Mouse (Mus musculus): ENCODE measurements around the gene Gpr156.
"Not testable (repeated sequence)": the region's sequence is repeated elsewhere in the genome, so short reads cannot be mapped to it uniquely, and the experiment has no call there.

The Gpr156 gene

GRCm38 (mm10) chr16:37956751-37957150 is 40.5 kb downstream of the Gpr156 start:
- in situ Hi-C loops (cut with MboI) = no loop called here

- in situ Hi-C loops (cut with MboI) = not testable (repeated sequence)
Measured at GRCm38 (mm10) chr16:37962696-37963095, 46.4 kb downstream of the Gpr156 start.

GRCm38 (mm10) chr16:37963331-37964281 is 47.3 kb downstream of the Gpr156 start:
- in situ Hi-C loops (cut with MboI) = no loop called here

GRCm38 (mm10) chr16:37964380-37965070 is 48.2 kb downstream of the Gpr156 start:
- in situ Hi-C loops (cut with MboI) = no loop called here

- in situ Hi-C loops (cut with MboI) = no loop called here
Measured at GRCm38 (mm10) chr16:37966871-37967270, 50.6 kb downstream of the Gpr156 start.

GRCm38 (mm10) chr16:37967415-37967814 is 51.1 kb downstream of the Gpr156 start:
- in situ Hi-C loops (cut with MboI) = no loop called here

- in situ Hi-C loops (cut with MboI) = no loop called here
Measured at GRCm38 (mm10) chr16:37971522-37971921, 55.2 kb downstream of the Gpr156 start.

- in situ Hi-C loops (cut with MboI) = no loop called here
Measured at GRCm38 (mm10) chr16:37972357-37972756, 56.1 kb downstream of the Gpr156 start.

- in situ Hi-C loops (cut with MboI) = not testable (repeated sequence)
Measured at GRCm38 (mm10) chr16:37973239-37973638, 56.9 kb downstream of the Gpr156 start.

GRCm38 (mm10) chr16:37973855-37974519 is 57.7 kb downstream of the Gpr156 start:
- in situ Hi-C loops (cut with MboI) = no loop called here

- in situ Hi-C loops (cut with MboI) = no loop called here
Measured at GRCm38 (mm10) chr16:37974520-37975340, 58.4 kb downstream of the Gpr156 start.

- in situ Hi-C loops (cut with MboI) = no loop called here
Measured at GRCm38 (mm10) chr16:37981907-37982306, 65.6 kb downstream of the Gpr156 start.

GRCm38 (mm10) chr16:37988211-37988865 is 72.0 kb downstream of the Gpr156 start:
- in situ Hi-C loops (cut with MboI) = no loop called here

GRCm38 (mm10) chr16:37989796-37990195 is 73.5 kb downstream of the Gpr156 start:
- in situ Hi-C loops (cut with MboI) = no loop called here

- in situ Hi-C loops (cut with MboI) = no loop called here
Measured at GRCm38 (mm10) chr16:37990553-37991344, 74.5 kb downstream of the Gpr156 start.

GRCm38 (mm10) chr16:37992806-37993205 is 76.5 kb downstream of the Gpr156 start:
- in situ Hi-C loops (cut with MboI) = no loop called here

- in situ Hi-C loops (cut with MboI) = no loop called here
Measured at GRCm38 (mm10) chr16:37994647-37995046, 78.4 kb downstream of the Gpr156 start.

GRCm38 (mm10) chr16:37997771-37998170 is 81.5 kb downstream of the Gpr156 start:
- in situ Hi-C loops (cut with MboI) = no loop called here

- in situ Hi-C loops (cut with MboI) = no loop called here
Measured at GRCm38 (mm10) chr16:37999762-38000161, 83.5 kb downstream of the Gpr156 start.

- in situ Hi-C loops (cut with MboI) = no loop called here
Measured at GRCm38 (mm10) chr16:38000178-38000577, 83.9 kb downstream of the Gpr156 start.
